Mouse (Mus musculus) inflammation-experienced regulatory T-cells (primary cell): Measurements from ENCODE around the gene Tango6. TPM values are rescaled to one million over a fixed set of nuclear protein-coding genes. Genes with fewer than 3 reads are reported as not detected.

Experiments
- polyA plus RNA-seq, 2 experiments: library from polyadenylated mRNA; unstranded; fragments of 100-300 nt; shearing (Covaris generic); gene quantifications; one replicate each; pipeline ENCODE4 v1.2.1; 2017

Gene Tango6
- 10 to 100 TPM in 1 of 2 experiments, 1 to 10 TPM in 1; 8.1 to 15.9 TPM for polyA plus RNA-seq

DNA sequence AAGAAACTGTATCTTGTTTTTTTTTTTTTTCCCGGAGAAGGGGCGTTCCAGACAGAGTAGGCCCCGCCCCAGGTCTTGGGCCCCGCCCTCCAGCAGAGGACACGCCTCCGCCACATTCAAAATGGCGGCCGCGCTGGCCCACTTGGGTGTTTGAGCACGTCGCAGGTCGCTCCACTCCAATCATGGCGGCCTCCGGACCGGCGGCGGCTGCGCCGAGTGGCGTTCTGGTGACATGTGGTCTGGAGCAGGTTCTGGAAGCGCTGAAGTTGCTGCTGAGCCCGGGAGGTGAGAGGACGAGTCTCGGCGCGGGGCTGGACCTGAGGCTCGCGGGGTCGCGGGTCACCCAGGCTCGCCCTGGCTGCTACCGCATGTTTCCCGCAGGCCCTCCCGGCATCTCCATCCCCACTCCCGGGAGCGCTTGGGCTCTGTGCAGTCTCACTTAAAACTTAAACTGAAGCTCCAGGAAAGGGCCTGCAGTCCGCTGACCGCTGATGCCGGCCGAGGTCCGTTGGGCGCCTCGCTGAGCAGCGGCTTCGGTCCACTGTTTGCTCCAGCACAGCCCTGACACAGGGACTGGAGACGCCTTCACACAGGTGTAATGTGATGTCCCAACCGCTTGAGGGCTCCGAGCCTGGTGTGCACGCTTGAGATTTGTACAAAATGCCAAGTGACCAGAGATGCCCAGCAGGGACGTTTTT is at the start of gene Tango6:
Gene Tango6 (plus strand): TSS at position 98 of the 698 bp plus-strand sequence.

DNA sequence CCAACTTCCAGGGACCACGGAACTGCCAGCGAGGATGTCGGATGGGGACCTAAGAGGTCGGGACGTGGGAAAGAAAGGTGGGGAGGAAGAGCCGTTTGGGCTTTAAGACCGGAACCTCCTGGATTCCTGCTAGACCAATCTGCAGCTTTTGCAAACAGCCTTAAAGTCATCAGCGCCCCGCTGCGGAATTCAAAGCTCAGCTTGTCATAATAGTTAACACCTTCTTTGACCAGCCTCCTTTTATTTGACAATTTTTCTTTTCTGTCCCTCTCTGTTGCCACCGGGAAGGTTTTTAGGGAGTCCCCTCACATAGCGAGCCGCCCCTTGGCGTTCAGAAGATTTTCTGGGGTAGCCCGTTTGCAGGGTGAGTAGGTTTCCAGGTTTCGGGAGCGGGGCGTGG is 187.2 kb downstream of the Tango6 start, which contains the start of gene Has3:
Gene Has3 (plus strand): TSS at position 192 of the 400 bp plus-strand sequence.

GRCm38 (mm10) chr8:106893481-106894156 is 210.8 kb downstream of the Tango6 start, which contains the start of gene Utp4:
Gene Utp4, plus strand, starts transcription at chr8:106893636.

Other genes with a start within 250 kb of the Tango6 start
- gene 6030452D12Rik, start 182.5 kb upstream of the Tango6 start, polyA plus RNA-seq, result under 1 TPM in 1 of 2 experiments, not detected in 1; 0.72 TPM
- under 1 TPM in 1 of 2 experiments, not detected in 1; 0.32 TPM for gene Cdh3, start 172.2 kb upstream of the Tango6 start, polyA plus RNA-seq
- 1 to 10 TPM; 7.8 to 8.5 TPM for gene Gm10073, start 109.6 kb upstream of the Tango6 start, polyA plus RNA-seq
- gene Cdh1, start 79.7 kb upstream of the Tango6 start, polyA plus RNA-seq, result 1 to 10 TPM in 1 of 2 experiments, under 1 TPM in 1; 0.74 to 2.3 TPM
- not detected for gene Has3, start 187.2 kb downstream of the Tango6 start, polyA plus RNA-seq
- gene Utp4, start 210.6 kb downstream of the Tango6 start, polyA plus RNA-seq, result 10 to 100 TPM; 42.5 to 50.1 TPM